Mouse (Mus musculus) C2C12 (cell line): ENCODE measurements around the gene Il16. TPM values are rescaled to one million over a fixed set of nuclear protein-coding genes. Genes with fewer than 3 reads are reported as not detected.

Source experiments
- H3K27me3 ChIP-seq: one replicate; pipeline ENCODE4 v1.6.1; 2011; ENCODE audit not compliant: control insufficient read depth, insufficient read depth, insufficient read length
- H3K36me3 ChIP-seq: one replicate; pipeline ENCODE4 v1.6.1; 2011; ENCODE audit not compliant: control insufficient read depth, insufficient read depth
- H3K4me3 ChIP-seq: one replicate; pipeline ENCODE4 v1.5.1; 2011; ENCODE audit warnings: mild to moderate bottlenecking, control low read depth; ENCODE audit not compliant: poor library complexity, insufficient read depth, severe bottlenecking
- H3K79me2 ChIP-seq: one replicate; pipeline ENCODE4 v1.6.1; 2011; ENCODE audit not compliant: control insufficient read depth, insufficient read depth
- H3K79me3 ChIP-seq: one replicate; pipeline ENCODE4 v1.6.1; 2011; ENCODE audit warnings: low read depth, control low read depth
- H3ac ChIP-seq: one replicate; pipeline ENCODE3; 2011; ENCODE audit warnings: low read depth; ENCODE audit not compliant: control insufficient read depth, insufficient read length
- CEBPB ChIP-seq: IDR thresholded peaks from one replicate; pipeline ENCODE4 v1.6.1; 2011; ENCODE audit warnings: low read depth, mild to moderate bottlenecking, control low read depth, moderate library complexity
- CTCF ChIP-seq: IDR thresholded peaks from one replicate; pipeline ENCODE4 v1.5.1; 2011; ENCODE audit not compliant: control insufficient read depth, insufficient read depth, insufficient read length
- FOSL1 ChIP-seq: IDR thresholded peaks from one replicate; pipeline ENCODE4 v1.8.0; 2011; ENCODE audit warnings: mild to moderate bottlenecking, low read length; ENCODE audit not compliant: poor library complexity, insufficient read depth, severe bottlenecking
- MAX ChIP-seq: IDR thresholded peaks from one replicate; pipeline ENCODE4 v1.6.1; 2011; ENCODE audit warnings: mild to moderate bottlenecking, control low read depth
- MYOD1 ChIP-seq: IDR thresholded peaks from one replicate; pipeline ENCODE4 v1.6.1; 2011; ENCODE audit warnings: low read depth; ENCODE audit not compliant: control insufficient read depth, insufficient read length
- MYOG ChIP-seq: IDR thresholded peaks from one replicate; pipeline ENCODE4 v1.6.1; 2011; ENCODE audit not compliant: control insufficient read depth, insufficient read length; ENCODE audit errors: extremely low read depth
- USF1 ChIP-seq: IDR thresholded peaks from one replicate; pipeline ENCODE4 v1.6.1; 2011; ENCODE audit warnings: low read depth, mild to moderate bottlenecking, control low read depth, moderate library complexity
- polyA plus RNA-seq: library from polyadenylated mRNA; unstranded; fragments of >200 nt; fragmentation: generic; extraction: Trizol; gene quantifications from one replicate; pipeline ENCODE4 v1.2.1, GENCODE M21; 2012; ENCODE audit warnings: missing spikeins

Il16 gene
- polyA plus RNA-seq, 1 experiment: not detected

DNA sequence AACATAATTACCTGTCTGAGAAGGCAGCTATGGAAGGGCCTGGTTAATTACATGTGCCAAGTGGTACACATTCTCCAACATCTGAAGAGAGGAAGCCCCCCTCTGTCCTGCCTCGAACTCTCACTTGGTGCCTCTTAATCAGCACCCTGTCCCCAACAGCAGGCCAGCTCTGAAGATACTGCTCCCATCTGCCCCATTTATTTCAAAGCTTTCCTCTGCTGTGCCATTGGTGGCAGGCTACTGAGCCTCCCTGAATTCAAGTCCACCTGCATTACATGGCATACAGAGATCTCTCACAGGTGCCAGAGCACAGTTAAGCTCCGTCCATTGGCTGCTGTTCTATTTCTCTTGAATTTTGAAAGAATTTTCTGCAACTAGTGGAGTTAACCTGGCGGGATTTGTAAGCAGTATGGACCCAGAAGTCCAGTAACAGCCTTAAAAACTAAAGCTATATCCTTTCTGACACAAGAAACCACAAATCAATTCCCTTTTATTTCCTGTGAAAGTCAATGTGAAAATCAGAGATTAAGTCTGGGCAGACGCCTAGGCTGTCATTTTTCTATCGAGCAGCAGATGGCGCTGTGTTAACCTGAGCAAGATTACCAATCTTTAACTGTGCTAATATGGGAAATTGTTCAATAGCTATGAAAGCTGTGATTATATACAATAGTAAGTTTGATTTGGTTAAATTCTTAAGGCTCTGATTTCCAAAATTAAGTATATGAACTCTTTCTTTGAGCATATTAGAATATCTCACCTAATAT lies 49.9 kb downstream of the Il16 start:
- no peak overlapping the region for H3K4me3 ChIP-seq
- H3K27me3 ChIP-seq: no peaks in the 10 kb centered on the region
- no peaks in the 10 kb centered on the region for H3K79me2 ChIP-seq
- H3K36me3 ChIP-seq: no peaks in the 10 kb centered on the region
- H3ac ChIP-seq: no peak overlapping the region
- TF ChIP-seq FOSL1 (no peak), MYOG (no peak), CEBPB (no peak), MAX (no peak), MYOD1 (no peak), USF1 (no peak), CTCF (peak; percentile 8)
- no peaks in the 10 kb centered on the region for H3K79me3 ChIP-seq

DNA sequence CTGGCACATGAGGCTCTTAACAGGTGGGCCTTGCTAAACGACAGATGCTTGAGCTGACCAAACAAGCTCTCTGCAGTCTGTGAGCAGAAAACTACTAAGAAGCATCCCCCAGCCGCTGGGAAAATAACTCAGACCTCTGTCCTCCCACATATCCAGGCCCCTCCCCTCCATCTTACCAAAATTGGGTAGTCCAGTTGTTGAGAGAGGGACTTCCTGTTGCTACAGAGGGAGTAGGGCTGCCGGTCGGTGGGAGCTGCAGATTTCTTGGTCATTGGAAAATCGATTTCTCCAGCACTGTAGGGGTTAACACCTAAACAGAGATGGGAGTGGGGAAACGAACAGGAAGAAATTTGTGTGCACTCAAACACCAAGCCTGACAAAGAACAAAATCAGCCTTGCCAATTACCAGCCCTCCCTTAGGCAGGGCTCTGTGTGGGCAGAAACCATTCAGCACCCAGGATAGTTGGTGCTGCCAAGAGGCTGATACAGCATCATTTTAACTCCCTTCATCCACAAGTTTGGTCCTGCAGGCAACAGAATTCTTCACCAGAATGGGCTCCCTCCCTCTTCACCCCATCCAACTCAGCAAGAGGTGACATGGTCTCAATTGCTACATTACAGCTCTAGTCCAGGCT lies 62.8 kb downstream of the Il16 start:
- Histone ChIP-seq H3K27me3 (no peaks in the 10 kb centered on the region), H3K36me3 (no peaks in the 10 kb centered on the region), H3K79me3 (no peaks in the 10 kb centered on the region), H3K4me3 (no peak overlapping the region), H3ac (no peak overlapping the region), H3K79me2 (no peaks in the 10 kb centered on the region)
- TF ChIP-seq MAX: no peak
- no peak for TF ChIP-seq CEBPB

DNA sequence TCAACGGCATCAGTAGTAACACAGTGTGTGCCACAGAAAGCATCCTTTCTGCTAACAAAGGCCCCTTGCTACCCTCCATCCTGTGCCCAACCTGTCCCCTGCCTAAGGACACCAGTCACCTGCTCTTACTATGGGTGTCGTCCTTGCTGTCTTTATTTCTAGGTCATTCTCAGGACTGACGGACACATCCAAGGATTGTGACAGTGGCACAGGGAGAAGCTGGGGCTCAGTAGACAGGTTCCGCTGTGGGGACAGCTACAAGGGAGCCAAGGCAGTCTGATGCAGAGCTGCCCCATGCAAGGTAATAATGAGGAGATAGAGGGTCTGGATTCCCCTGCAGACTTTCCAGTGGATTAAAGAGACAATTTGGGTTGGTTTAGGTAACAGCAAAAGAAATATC lies 67.0 kb downstream of the Il16 start:
- Histone ChIP-seq H3ac (no peak overlapping the region), H3K79me3 (no peaks in the 10 kb centered on the region), H3K27me3 (no peaks in the 10 kb centered on the region), H3K79me2 (no peaks in the 10 kb centered on the region), H3K36me3 (no peaks in the 10 kb centered on the region), H3K4me3 (no peak overlapping the region)
- TF ChIP-seq MYOD1: no peak
- TF ChIP-seq CTCF: no peak
- no peak for TF ChIP-seq CEBPB
- no peak for TF ChIP-seq USF1
- TF ChIP-seq MYOG: no peak
- TF ChIP-seq FOSL1: no peak

DNA sequence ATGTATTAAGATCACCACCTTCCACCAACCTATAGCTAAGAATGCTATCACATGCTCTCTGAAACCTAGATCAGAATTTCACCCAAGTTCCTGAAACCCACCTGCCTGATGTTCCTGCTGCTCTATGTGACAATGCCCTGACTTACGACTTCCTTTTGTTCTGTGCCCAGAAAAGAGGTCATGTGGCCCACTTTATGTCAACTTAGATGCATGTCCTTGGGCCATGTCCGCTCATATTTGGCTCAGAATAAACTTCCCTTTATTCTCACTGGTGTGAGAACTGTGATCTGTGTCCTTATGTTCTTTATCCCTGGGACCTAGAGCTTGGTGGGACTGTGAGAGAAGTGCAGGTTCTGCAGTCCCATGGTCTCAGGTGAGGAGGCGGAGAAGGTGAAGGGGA lies 68.2 kb downstream of the Il16 start:
- TF ChIP-seq CEBPB (no peak), MYOG (no peak), FOSL1 (no peak), USF1 (no peak), MAX (no peak), MYOD1 (no peak), CTCF (no peak)
- H3K36me3 ChIP-seq: no peaks in the 10 kb centered on the region
- H3ac ChIP-seq: no peak overlapping the region
- H3K27me3 ChIP-seq: no peaks in the 10 kb centered on the region
- no peak overlapping the region for H3K4me3 ChIP-seq
- H3K79me3 ChIP-seq: no peaks in the 10 kb centered on the region
- H3K79me2 ChIP-seq: no peaks in the 10 kb centered on the region

DNA sequence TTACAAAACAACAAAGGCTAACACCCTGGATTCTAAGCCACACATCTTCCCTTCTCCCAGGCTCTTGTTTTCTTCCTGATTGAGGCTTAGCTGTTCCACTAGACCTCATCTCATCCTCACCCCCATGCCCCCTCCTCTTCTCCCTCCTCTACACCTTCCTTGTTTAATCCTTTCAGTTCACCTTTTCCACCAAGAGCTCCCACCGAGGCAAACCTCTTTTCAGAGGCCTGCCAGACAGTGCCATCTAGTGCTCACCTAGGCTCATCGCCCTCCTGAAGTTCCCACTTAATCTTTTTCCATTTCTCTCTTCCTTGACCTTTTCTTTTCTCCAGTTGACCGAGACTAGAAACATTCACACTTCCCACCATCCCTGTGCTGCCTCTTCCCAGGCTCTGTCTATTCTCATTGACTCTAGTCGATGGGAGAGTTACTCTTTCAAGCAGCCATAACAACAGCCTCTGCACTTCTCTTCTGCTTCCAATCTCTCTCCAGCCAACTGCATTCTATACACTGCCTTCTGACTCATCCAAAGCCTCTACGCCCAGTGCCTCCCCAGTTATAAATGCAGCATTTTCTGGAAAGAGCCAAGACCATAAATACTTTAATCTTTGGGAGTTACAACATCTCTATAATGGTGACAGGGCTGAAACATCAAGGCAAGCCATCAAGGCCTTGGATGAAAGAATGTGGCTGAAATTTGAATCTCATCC lies 69.8 kb downstream of the Il16 start:
- no peaks in the 10 kb centered on the region for H3K27me3 ChIP-seq
- H3K79me2 ChIP-seq: no peaks in the 10 kb centered on the region
- no peak overlapping the region for H3ac ChIP-seq
- H3K36me3 ChIP-seq: no peaks in the 10 kb centered on the region
- TF ChIP-seq CTCF: peak; percentile 4
- TF ChIP-seq MAX: no peak
- H3K4me3 ChIP-seq: no peak overlapping the region
- no peaks in the 10 kb centered on the region for H3K79me3 ChIP-seq
